Mouse (Mus musculus): Measurements from ENCODE around the gene Gm10309.

Gm10309 gene

GRCm38 (mm10) chr17:86467967-86468366 lies 37.1 kb downstream of the Gm10309 start:
- DNase-seq = peak; percentile 54 to 69

- DNase-seq = no peak
These were observed 37.6 kb downstream of the Gm10309 start for GRCm38 (mm10) chr17:86467291-86467898.

GRCm38 (mm10) chr17:86466871-86467270 lies 38.2 kb downstream of the Gm10309 start:
- no peak for DNase-seq

GRCm38 (mm10) chr17:86466412-86466811 lies 38.6 kb downstream of the Gm10309 start:
- DNase-seq = no peak

GRCm38 (mm10) chr17:86465865-86466264 lies 39.2 kb downstream of the Gm10309 start:
- no peak for DNase-seq

- DNase-seq = peak; percentile 95
These were observed 40.2 kb downstream of the Gm10309 start for GRCm38 (mm10) chr17:86464689-86465363.

- DNase-seq = peak in 1 of 2 experiments; percentile 37
These were observed 40.8 kb downstream of the Gm10309 start for GRCm38 (mm10) chr17:86464197-86464596.

GRCm38 (mm10) chr17:86463369-86463768 lies 41.7 kb downstream of the Gm10309 start:
- no peak for DNase-seq

- no peak for DNase-seq
These were observed 44.2 kb downstream of the Gm10309 start for GRCm38 (mm10) chr17:86460645-86461430.

GRCm38 (mm10) chr17:86458302-86458980 lies 46.6 kb downstream of the Gm10309 start:
- no peak for DNase-seq

- DNase-seq = no peak
These were observed 48.5 kb downstream of the Gm10309 start for GRCm38 (mm10) chr17:86456512-86456911.

- no peak for DNase-seq
These were observed 50.7 kb downstream of the Gm10309 start for GRCm38 (mm10) chr17:86454351-86454706.

- no peak for DNase-seq
These were observed 51.2 kb downstream of the Gm10309 start for GRCm38 (mm10) chr17:86453673-86454350.

GRCm38 (mm10) chr17:86452934-86453333 lies 52.1 kb downstream of the Gm10309 start:
- DNase-seq = no peak
